Mouse (Mus musculus) kidney, adult 2 months (tissue): ENCODE data around the gene Sh2b1. TPM values are rescaled to one million over a fixed set of nuclear protein-coding genes. Genes with fewer than 3 reads are reported as not detected.

Source experiments
- DNase-seq: peaks from one replicate; pipeline ENCODE4 v3.0.0; 2021
- H3K27ac ChIP-seq: fragments of 200-500 bp; 2 replicates; pipeline ENCODE4 v1.5.1; 2012; ENCODE audit warnings: low read depth, low read length, control low read depth, inconsistent platforms; ENCODE audit not compliant: insufficient read depth
- H3K27me3 ChIP-seq: fragments of 200-500 bp; replicated peaks from 2 replicates; pipeline ENCODE4 v1.6.1; 2012; ENCODE audit warnings: mild to moderate bottlenecking, moderate library complexity, low read length, inconsistent platforms; ENCODE audit not compliant: control insufficient read depth, insufficient read depth
- H3K36me3 ChIP-seq: fragments of 200-500 bp; 2 replicates; pipeline ENCODE4 v1.6.1; 2012; ENCODE audit warnings: mild to moderate bottlenecking, moderate library complexity, low read length, inconsistent platforms; ENCODE audit not compliant: control insufficient read depth, insufficient read depth
- H3K4me1 ChIP-seq: fragments of 200-500 bp; 2 replicates; pipeline ENCODE4 v1.6.1; 2011; ENCODE audit warnings: low read length; ENCODE audit not compliant: control insufficient read depth, insufficient read depth
- H3K4me3 ChIP-seq: fragments of 200-500 bp; 2 replicates; pipeline ENCODE4 v1.5.1; 2011; ENCODE audit warnings: mild to moderate bottlenecking, low read depth, low read length, control low read depth; ENCODE audit not compliant: insufficient read depth
- CTCF ChIP-seq: fragments of 200-500 bp; conservative IDR thresholded peaks from 2 replicates; pipeline ENCODE4 v1.5.1; 2011; ENCODE audit warnings: low read depth, mild to moderate bottlenecking, control low read depth, low read length, moderate library complexity, mixed read lengths; ENCODE audit not compliant: insufficient read depth, insufficient read length
- POLR2A ChIP-seq: fragments of 200-500 bp; IDR thresholded peaks from one replicate; pipeline ENCODE4 v1.6.1; 2011; ENCODE audit warnings: low read depth, low read length, control low read depth
- WGBS: fragments of 180-500 bp; shearing (Covaris S2); methylation state at CpG from one replicate; pipeline ENCODE4 v1.1.7; 2018; 5-methylcytosine and 5-hydroxymethylcytosine counted together
- polyA plus RNA-seq: library from polyadenylated mRNA; depleted of rRNA; stranded (reverse); fragments of >200 nt; gene quantifications from 2 replicates; pipeline ENCODE4 v1.2.3, GENCODE M21; 2012

Gene Sh2b1
- polyA plus RNA-seq, 1 experiment: 62.8 TPM

GRCm38 (mm10) chr7:126434726-126435125 is 40.5 kb downstream of the Sh2b1 start:
- H3K27ac ChIP-seq: peak overlapping the region; percentile 64; the same call in 1 of the 2 replicates
- H3K36me3 ChIP-seq: no peaks in the 10 kb centered on the region
- H3K4me1 ChIP-seq: no peaks in the 10 kb centered on the region; the same call in 1 of the 2 replicates
- no peaks in the 10 kb centered on the region for H3K27me3 ChIP-seq
- DNase-seq: peak; percentile 11
- no peak overlapping the region for H3K4me3 ChIP-seq
- 70% methylated on average over 7 of the region's 7 CpGs for WGBS
- no peak for TF ChIP-seq POLR2A
- no peak for TF ChIP-seq CTCF

- H3K27ac ChIP-seq: no peak overlapping the region
- DNase-seq: no peak
- H3K27me3 ChIP-seq: no peaks in the 10 kb centered on the region
- TF ChIP-seq CTCF (no peak), POLR2A (no peak)
- no peak overlapping the region for H3K4me3 ChIP-seq
- H3K4me1 ChIP-seq: no peaks in the 10 kb centered on the region; the same call in 1 of the 2 replicates
- no peaks in the 10 kb centered on the region for H3K36me3 ChIP-seq
Measured at GRCm38 (mm10) chr7:126430167-126430566, 45.1 kb downstream of the Sh2b1 start.

GRCm38 (mm10) chr7:126429503-126429898 is 45.7 kb downstream of the Sh2b1 start:
- Histone ChIP-seq H3K27me3 (no peaks in the 10 kb centered on the region), H3K4me3 (peak overlapping the region; percentile 81), H3K27ac (0 out of 2 replicates have a peak overlapping the region, but pooled peaks have one; percentile 18), H3K4me1 (no peaks in the 10 kb centered on the region; the same call in 1 of the 2 replicates), H3K36me3 (no peaks in the 10 kb centered on the region)
- no peak for DNase-seq
- TF ChIP-seq POLR2A (no peak), CTCF (no peak)
- WGBS: 30% methylated on average over 15 of the region's 15 CpGs

- WGBS: under 1% methylated on average over 82 of the region's 82 CpGs
- DNase-seq: peak; percentile 97
Measured at GRCm38 (mm10) chr7:126428631-126429502, 46.4 kb downstream of the Sh2b1 start, which contains the start of gene Rabep2. Gene Rabep2 (plus strand): TSS chr7:126428759.

GRCm38 (mm10) chr7:126428154-126428553 is 47.1 kb downstream of the Sh2b1 start:
- no peaks in the 10 kb centered on the region; the same call in 1 of the 2 replicates for H3K4me1 ChIP-seq
- H3K4me3 ChIP-seq: peak overlapping the region; percentile 81; the same call in 1 of the 2 replicates
- no peaks in the 10 kb centered on the region for H3K36me3 ChIP-seq
- TF ChIP-seq CTCF: no peak
- no peak for TF ChIP-seq POLR2A
- no peak for DNase-seq
- no peaks in the 10 kb centered on the region for H3K27me3 ChIP-seq
- 22% methylated on average over 4 of the region's 4 CpGs for WGBS
- peak overlapping the region; percentile 87 for H3K27ac ChIP-seq

More at GRCm38 (mm10) chr7:126428631-126429502, 46.4 kb downstream of the Sh2b1 start, which contains the start of gene Rabep2:
- Histone ChIP-seq H3K27me3 (no peaks in the 10 kb centered on the region), H3K4me3 (peak within 1 kb of the TSS; percentile 81), H3K27ac (peak within 1 kb of the TSS; percentile 87), H3K4me1 (no peaks in the 10 kb centered on the region; the same call in 1 of the 2 replicates), H3K36me3 (no peaks in the 10 kb centered on the region)
- no peak for TF ChIP-seq POLR2A
- no peak for TF ChIP-seq CTCF

GRCm38 (mm10) chr7:126427323-126427860 is 47.8 kb downstream of the Sh2b1 start:
- Histone ChIP-seq H3K36me3 (no peaks in the 10 kb centered on the region), H3K4me3 (no peak overlapping the region), H3K27ac (no peak overlapping the region), H3K27me3 (no peaks in the 10 kb centered on the region), H3K4me1 (no peaks in the 10 kb centered on the region; the same call in 1 of the 2 replicates)
- TF ChIP-seq POLR2A: no peak
- no peak for TF ChIP-seq CTCF
- 64% methylated on average over 13 of the region's 13 CpGs for WGBS
- DNase-seq: no peak

- DNase-seq: no peak
- Histone ChIP-seq H3K4me3 (no peak overlapping the region), H3K4me1 (no peaks in the 10 kb centered on the region; the same call in 1 of the 2 replicates), H3K27ac (no peak overlapping the region), H3K27me3 (no peaks in the 10 kb centered on the region), H3K36me3 (no peaks in the 10 kb centered on the region)
- no peak for TF ChIP-seq CTCF
- no peak for TF ChIP-seq POLR2A
- WGBS: 74% methylated on average over 6 of the region's 6 CpGs
Measured at GRCm38 (mm10) chr7:126424161-126424560, 51.1 kb downstream of the Sh2b1 start.
